Mouse (Mus musculus) myocyte (in vitro differentiated cells): Measurements from ENCODE around the gene Tfap2c. TPM values are rescaled to one million over a fixed set of nuclear protein-coding genes. Genes with fewer than 3 reads are reported as not detected.

Experiments
- H3K27me3 ChIP-seq: one replicate; pipeline ENCODE4 v1.6.1; 2011; ENCODE audit not compliant: control insufficient read depth, insufficient read depth, insufficient read length
- H3K36me3 ChIP-seq: one replicate; pipeline ENCODE4 v1.6.1; 2011; ENCODE audit not compliant: control insufficient read depth, insufficient read depth
- H3K4me2 ChIP-seq: one replicate; pipeline ENCODE4 v1.6.1; 2011; ENCODE audit warnings: low read depth, control low read depth
- H3K4me3 ChIP-seq: one replicate; pipeline ENCODE4 v1.5.1; 2011; ENCODE audit warnings: mild to moderate bottlenecking, control low read depth, moderate library complexity
- H3K79me2 ChIP-seq: one replicate; pipeline ENCODE4 v1.6.1; 2011; ENCODE audit not compliant: control insufficient read depth, insufficient read depth
- H3ac ChIP-seq: one replicate; pipeline ENCODE4 v1.6.1; 2011; ENCODE audit not compliant: control insufficient read depth, insufficient read length
- CEBPB ChIP-seq: IDR thresholded peaks from 2 replicates; pipeline ENCODE4 v1.6.1; 2011; ENCODE audit warnings: mild to moderate bottlenecking, moderate library complexity; ENCODE audit not compliant: poor library complexity, insufficient read depth, severe bottlenecking
- E2F4 ChIP-seq: IDR thresholded peaks from one replicate; pipeline ENCODE4 v1.6.1; 2011; ENCODE audit warnings: mild to moderate bottlenecking, control low read depth, moderate library complexity; ENCODE audit not compliant: insufficient read depth
- MAX ChIP-seq: IDR thresholded peaks from one replicate; pipeline ENCODE4 v1.6.1; 2011; ENCODE audit warnings: low read depth, mild to moderate bottlenecking, control low read depth
- MYOD1 ChIP-seq, 3 experiments: IDR thresholded peaks; one replicate each; pipeline ENCODE4 v1.6.1; 2011; ENCODE audit warnings: control low read depth in 2 of 3, low read depth in 2 of 3, mild to moderate bottlenecking in 2 of 3, moderate library complexity in 1 of 3; ENCODE audit not compliant: insufficient read length in 2 of 3, control insufficient read depth in 1 of 3
- MYOG ChIP-seq, 3 experiments: IDR thresholded peaks; one replicate each; pipeline ENCODE4 v1.6.1; 2011; ENCODE audit warnings: control low read depth in 2 of 3, low read depth in 2 of 3, mild to moderate bottlenecking in 2 of 3; ENCODE audit not compliant: insufficient read length in 2 of 3, control insufficient read depth in 1 of 3, insufficient read depth in 1 of 3
- POLR2A ChIP-seq: IDR thresholded peaks from one replicate; pipeline ENCODE4 v1.6.1; 2011; ENCODE audit warnings: low read depth, mild to moderate bottlenecking, control low read depth, moderate library complexity; ENCODE audit not compliant: insufficient read length
- POLR2AphosphoS2 ChIP-seq: IDR thresholded peaks from one replicate; pipeline ENCODE4 v1.6.1; 2011; ENCODE audit warnings: low read depth, control low read depth; ENCODE audit not compliant: insufficient read length
- REST ChIP-seq: IDR thresholded peaks from one replicate; pipeline ENCODE4 v1.6.1; 2011; ENCODE audit warnings: mild to moderate bottlenecking, control low read depth, moderate library complexity; ENCODE audit not compliant: insufficient read depth, insufficient read length
- SRF ChIP-seq: IDR thresholded peaks from one replicate; pipeline ENCODE4 v1.6.1; 2011; ENCODE audit warnings: low read depth; ENCODE audit not compliant: control insufficient read depth, insufficient read length
- TCF12 ChIP-seq: IDR thresholded peaks from one replicate; pipeline ENCODE4 v1.6.1; 2011; ENCODE audit warnings: mild to moderate bottlenecking, control low read depth; ENCODE audit not compliant: poor library complexity, insufficient read depth, severe bottlenecking
- TCF3 ChIP-seq: IDR thresholded peaks from one replicate; pipeline ENCODE4 v1.6.1; 2011; ENCODE audit warnings: low read depth, control low read depth; ENCODE audit not compliant: insufficient read length
- USF1 ChIP-seq: IDR thresholded peaks from one replicate; pipeline ENCODE4 v1.6.1; 2011; ENCODE audit warnings: low read depth, mild to moderate bottlenecking, control low read depth, moderate library complexity
- polyA plus RNA-seq: library from polyadenylated mRNA; unstranded; fragments of >200 nt; fragmentation: generic; extraction: Trizol; gene quantifications from one replicate; pipeline ENCODE4 v1.2.1, GENCODE M21; 2012; ENCODE audit warnings: missing spikeins

The Tfap2c gene
- not detected for polyA plus RNA-seq

DNA sequence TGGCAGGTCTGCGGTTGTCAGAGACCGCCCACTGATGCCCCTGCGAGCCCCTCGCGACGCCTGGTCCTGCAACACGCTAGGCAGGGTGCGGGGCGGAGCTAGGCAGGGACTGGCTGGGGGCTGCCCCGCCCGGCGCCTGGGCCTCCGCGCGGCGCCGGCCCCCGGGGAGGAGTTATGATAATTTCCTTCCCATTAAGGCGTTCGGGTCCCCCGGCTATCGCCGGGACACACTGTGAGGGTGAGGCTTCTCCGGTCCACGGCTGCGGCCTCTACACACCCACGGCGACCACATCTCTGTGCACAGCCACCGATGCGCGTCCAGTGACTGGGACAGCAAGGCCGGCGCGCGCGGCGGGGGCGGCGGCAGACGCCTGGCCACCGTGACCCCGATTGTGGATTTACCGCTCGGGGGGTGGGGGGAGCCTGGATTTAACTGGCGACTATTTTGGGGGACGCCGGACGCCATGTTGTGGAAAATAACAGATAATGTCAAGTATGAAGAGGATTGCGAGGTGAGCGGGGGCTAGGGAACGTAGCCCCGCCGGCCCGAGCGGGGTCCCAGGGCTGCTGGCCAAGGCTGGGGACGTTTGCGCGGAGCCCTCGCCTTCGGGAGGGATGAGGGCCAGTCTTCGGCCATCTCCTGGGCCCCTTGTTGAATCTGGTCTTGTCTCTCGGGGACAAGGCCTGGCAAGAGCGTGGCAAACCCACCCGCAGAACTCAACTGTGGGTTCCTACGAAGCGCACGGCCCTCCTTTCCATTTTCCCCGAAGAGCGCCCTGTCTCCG lies at the start of gene Tfap2c:
TSS of gene Tfap2c (plus strand) at position 223 of the 785 bp plus-strand sequence.
- H3K4me3 ChIP-seq, result no peak within 1 kb of the TSS
- H3K4me2 ChIP-seq, result no peak within 1 kb of the TSS
- H3K27me3 ChIP-seq, result peaks cover 62% of the 10 kb centered on the region
- TF ChIP-seq SRF (no peak), MYOD1 (IDR thresholded peaks at IDR 0.05; ENCODE audit: control insufficient read depth in 1 of 3, insufficient read length in 2 of 3, low read depth in 2 of 3) (no peak), MAX (no peak), E2F4 (no peak), TCF12 (no peak), MYOG (IDR thresholded peaks at IDR 0.05; ENCODE audit: control insufficient read depth in 1 of 3, insufficient read depth in 1 of 3, insufficient read length in 2 of 3, low read depth in 2 of 3) (no peak), REST (no peak), POLR2A (no peak), USF1 (no peak), POLR2AphosphoS2 (no peak), TCF3 (no peak)
- H3K79me2 ChIP-seq, result no peaks in the 10 kb centered on the region
- H3ac ChIP-seq, result no peak within 1 kb of the TSS
- no peaks in the 10 kb centered on the region for H3K36me3 ChIP-seq

DNA sequence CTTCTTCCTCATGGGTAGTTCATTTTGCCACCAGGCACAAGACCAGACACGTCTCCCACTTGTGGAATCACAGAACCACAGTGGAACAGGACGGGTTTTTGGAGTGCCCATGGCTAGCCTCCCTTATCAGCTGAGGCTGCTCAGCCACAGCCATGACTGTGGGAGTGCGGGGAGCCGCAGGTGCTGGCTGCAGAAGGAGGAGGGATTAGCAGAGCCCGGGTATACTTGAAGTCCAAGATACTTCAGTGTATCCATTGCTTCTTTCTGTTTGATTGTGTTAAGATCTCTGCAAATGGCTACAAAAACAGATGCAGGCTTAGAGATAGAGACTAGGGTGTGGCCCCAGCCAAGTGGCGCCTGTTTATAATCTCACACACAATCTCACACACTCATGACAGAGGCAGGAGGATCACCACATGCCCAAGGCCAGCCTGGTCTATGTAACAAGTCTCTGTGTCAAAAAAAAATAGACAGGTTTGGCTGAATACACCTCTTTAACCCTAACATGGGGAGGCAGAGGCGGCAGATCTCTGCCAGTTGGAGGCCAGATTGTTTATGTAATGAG lies 48.6 kb upstream of the Tfap2c start:
- Histone ChIP-seq H3K4me2 (no peak overlapping the region), H3K36me3 (no peaks in the 10 kb centered on the region), H3ac (no peak overlapping the region), H3K27me3 (no peaks in the 10 kb centered on the region), H3K79me2 (no peaks in the 10 kb centered on the region), H3K4me3 (no peak overlapping the region)
- no peak for TF ChIP-seq MYOG (IDR thresholded peaks at IDR 0.05; ENCODE audit: control insufficient read depth in 1 of 3, insufficient read depth in 1 of 3, insufficient read length in 2 of 3, low read depth in 2 of 3)
- no peak for TF ChIP-seq REST
- TF ChIP-seq USF1, result no peak
- no peak for TF ChIP-seq MAX
- TF ChIP-seq SRF, result no peak
- TF ChIP-seq POLR2AphosphoS2, result no peak
- no peak for TF ChIP-seq E2F4
- TF ChIP-seq CEBPB, result no peak
- TF ChIP-seq POLR2A, result no peak
- TF ChIP-seq MYOD1 (IDR thresholded peaks at IDR 0.05; ENCODE audit: control insufficient read depth in 1 of 3, insufficient read length in 2 of 3, low read depth in 2 of 3), result no peak
- TF ChIP-seq TCF12, result no peak
- no peak for TF ChIP-seq TCF3

- Histone ChIP-seq H3K36me3 (no peaks in the 10 kb centered on the region), H3K27me3 (peaks cover 2% of the 10 kb centered on the region), H3K79me2 (no peaks in the 10 kb centered on the region), H3K4me2 (no peak overlapping the region), H3K4me3 (no peak overlapping the region), H3ac (no peak overlapping the region)
- TF ChIP-seq MYOD1 (IDR thresholded peaks at IDR 0.05; ENCODE audit: control insufficient read depth in 1 of 3, insufficient read length in 2 of 3, low read depth in 2 of 3) (no peak), SRF (no peak), E2F4 (no peak), TCF12 (no peak), POLR2A (no peak), REST (no peak), MAX (no peak), TCF3 (no peak), POLR2AphosphoS2 (no peak), CEBPB (no peak), USF1 (no peak), MYOG (IDR thresholded peaks at IDR 0.05; ENCODE audit: control insufficient read depth in 1 of 3, insufficient read depth in 1 of 3, insufficient read length in 2 of 3, low read depth in 2 of 3) (no peak)
Measured at GRCm38 (mm10) chr2:172501341-172501740, 48.1 kb upstream of the Tfap2c start.

DNA sequence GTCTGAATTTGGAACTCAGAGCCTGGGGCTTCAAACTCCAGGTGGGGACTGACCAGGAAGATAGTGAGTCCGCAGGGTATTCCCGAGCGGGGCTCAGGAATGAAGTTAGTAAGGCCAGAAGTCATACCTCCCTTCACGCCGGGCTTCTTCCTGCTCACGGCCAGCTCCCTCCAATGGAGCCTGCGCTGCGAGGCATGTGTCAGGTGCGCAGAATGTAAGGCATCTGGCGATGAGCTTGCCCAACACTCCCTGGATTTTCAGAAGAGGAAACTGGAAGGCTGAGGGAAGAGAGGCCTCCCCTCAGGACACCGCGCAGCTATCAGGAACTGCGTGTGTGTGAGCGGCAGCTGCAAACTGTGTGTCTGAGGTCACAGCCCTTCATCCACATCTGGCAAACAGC lies 47.2 kb upstream of the Tfap2c start:
- peaks cover 5% of the 10 kb centered on the region for H3K27me3 ChIP-seq
- TF ChIP-seq E2F4 (no peak), POLR2AphosphoS2 (no peak), TCF3 (no peak), CEBPB (no peak), POLR2A (no peak), MYOD1 (IDR thresholded peaks at IDR 0.05; ENCODE audit: control insufficient read depth in 1 of 3, insufficient read length in 2 of 3, low read depth in 2 of 3) (no peak), REST (no peak)
- H3K4me2 ChIP-seq, result no peak overlapping the region
- no peak overlapping the region for H3ac ChIP-seq
- H3K4me3 ChIP-seq, result no peak overlapping the region
- H3K79me2 ChIP-seq, result no peaks in the 10 kb centered on the region
- no peaks in the 10 kb centered on the region for H3K36me3 ChIP-seq

DNA sequence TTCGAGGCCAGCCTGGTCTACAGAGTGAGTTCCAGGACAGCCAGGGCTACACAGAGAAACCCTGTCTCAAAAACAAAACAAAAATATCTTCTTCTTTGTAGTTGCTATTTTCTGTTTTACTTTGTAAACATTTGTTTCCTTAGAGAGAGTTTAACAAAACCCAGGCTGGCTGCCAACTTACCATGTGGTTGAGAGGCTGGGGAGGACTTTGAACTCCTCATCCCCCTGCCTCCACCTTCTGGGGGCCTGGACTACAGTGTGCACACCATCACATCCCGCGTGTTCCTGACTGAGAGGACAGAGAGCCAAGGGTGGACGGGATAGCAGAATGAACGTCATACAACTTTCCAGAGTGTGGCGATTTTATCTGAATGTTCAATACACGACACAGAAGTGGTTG lies 43.3 kb upstream of the Tfap2c start:
- Histone ChIP-seq H3K4me3 (no peak overlapping the region), H3K36me3 (no peaks in the 10 kb centered on the region), H3K4me2 (no peak overlapping the region), H3ac (no peak overlapping the region), H3K79me2 (no peaks in the 10 kb centered on the region), H3K27me3 (peaks cover 5% of the 10 kb centered on the region)
- TF ChIP-seq SRF (no peak), TCF3 (no peak), POLR2AphosphoS2 (no peak), POLR2A (no peak)
